Mouse (Mus musculus) intestine, embryonic 15.5 days (tissue): ENCODE results near the gene Ago1. TPM values are rescaled to one million over a fixed set of nuclear protein-coding genes. Genes with fewer than 3 reads are reported as not detected.

Experiments used
- ATAC-seq: fragments of 200-750 bp; cut with Nextera tagmentation; 2 replicates; pipeline ENCODE4 v1.8.0; 2017; ENCODE audit warnings: moderate TSS enrichment, moderate library complexity
- H3K27ac ChIP-seq: fragments of 300-500 bp; sonication (generic); 2 replicates; pipeline ENCODE4 v1.5.1; 2015; ENCODE audit warnings: mild to moderate bottlenecking, inconsistent platforms
- H3K27me3 ChIP-seq: fragments of 300-500 bp; sonication (generic); replicated peaks from 2 replicates; pipeline ENCODE4 v1.6.1; 2015; ENCODE audit warnings: inconsistent platforms
- H3K36me3 ChIP-seq: fragments of 300-500 bp; sonication (generic); 2 replicates; pipeline ENCODE4 v1.6.1; 2015; ENCODE audit warnings: inconsistent platforms
- H3K4me1 ChIP-seq: fragments of 300-500 bp; sonication (generic); replicated peaks from 2 replicates; pipeline ENCODE4 v1.6.1; 2015; ENCODE audit warnings: inconsistent platforms
- H3K4me2 ChIP-seq: fragments of 300-500 bp; sonication (generic); replicated peaks from 2 replicates; pipeline ENCODE4 v1.6.1; 2015; ENCODE audit warnings: mild to moderate bottlenecking, inconsistent platforms
- H3K4me3 ChIP-seq: fragments of 300-500 bp; sonication (generic); replicated peaks from 2 replicates; pipeline ENCODE4 v1.5.1; 2015; ENCODE audit warnings: inconsistent platforms
- H3K9ac ChIP-seq: fragments of 300-500 bp; sonication (generic); 2 replicates; pipeline ENCODE4 v1.6.1; 2015; ENCODE audit warnings: inconsistent platforms
- H3K9me3 ChIP-seq: fragments of 300-500 bp; sonication (generic); 2 replicates; pipeline ENCODE4 v1.6.1; 2016; ENCODE audit warnings: inconsistent platforms
- WGBS: fragments of 180-500 bp; shearing (Covaris S2); methylation state at CpG from one replicate; pipeline ENCODE4 v1.1.7; 2015; 5-methylcytosine and 5-hydroxymethylcytosine counted together
- polyA plus RNA-seq: library from polyadenylated mRNA; unstranded; fragments of >200 nt; fragmentation: Nextera tagmentation; extraction: Ambion mirVana; gene quantifications from 2 replicates; pipeline ENCODE4 v1.2.1, GENCODE M21; 2015

The Ago1 gene
- polyA plus RNA-seq, 1 experiment from 2014 or later: 3.5 TPM

- Histone ChIP-seq H3K4me1 (no peaks in the 10 kb centered on the region), H3K27ac (no peak overlapping the region), H3K4me2 (no peak overlapping the region), H3K4me3 (no peak overlapping the region), H3K36me3 (no peaks in the 10 kb centered on the region), H3K27me3 (no peaks in the 10 kb centered on the region), H3K9me3 (no peaks in the 10 kb centered on the region), H3K9ac (no peak overlapping the region)
- ATAC-seq: no peak
- WGBS: 85% methylated on average over 4 of the region's 4 CpGs
Measured at GRCm38 (mm10) chr4:126493416-126493815, 25.0 kb upstream of the Ago1 start.

- Histone ChIP-seq H3K27ac (no peak overlapping the region), H3K9ac (no peak overlapping the region), H3K4me1 (no peaks in the 10 kb centered on the region), H3K27me3 (no peaks in the 10 kb centered on the region), H3K9me3 (no peaks in the 10 kb centered on the region), H3K36me3 (no peaks in the 10 kb centered on the region), H3K4me3 (no peak overlapping the region), H3K4me2 (no peak overlapping the region)
- ATAC-seq: no peak
- WGBS: 61% methylated on average over 5 of the region's 5 CpGs
Measured at GRCm38 (mm10) chr4:126491977-126492376, 23.6 kb upstream of the Ago1 start.

- H3K36me3 ChIP-seq: no peaks in the 10 kb centered on the region
- 78% methylated on average over 12 of the region's 12 CpGs for WGBS
- no peak overlapping the region for H3K4me3 ChIP-seq
- no peaks in the 10 kb centered on the region for H3K4me1 ChIP-seq
- no peak for ATAC-seq
- H3K27ac ChIP-seq: no peak overlapping the region
- H3K9me3 ChIP-seq: no peaks in the 10 kb centered on the region
- no peak overlapping the region for H3K9ac ChIP-seq
- H3K4me2 ChIP-seq: no peak overlapping the region
- no peaks in the 10 kb centered on the region for H3K27me3 ChIP-seq
Measured at GRCm38 (mm10) chr4:126490726-126491125, 22.3 kb upstream of the Ago1 start.

GRCm38 (mm10) chr4:126489811-126490210 lies 21.4 kb upstream of the Ago1 start:
- Histone ChIP-seq H3K27ac (no peak overlapping the region), H3K36me3 (no peaks in the 10 kb centered on the region), H3K4me2 (no peak overlapping the region), H3K9ac (no peak overlapping the region), H3K9me3 (no peaks in the 10 kb centered on the region), H3K4me1 (no peaks in the 10 kb centered on the region), H3K4me3 (no peak overlapping the region), H3K27me3 (no peaks in the 10 kb centered on the region)
- ATAC-seq: no peak
- WGBS: 80% methylated on average over 5 of the region's 5 CpGs

- Histone ChIP-seq H3K9ac (no peak overlapping the region), H3K4me3 (no peak overlapping the region), H3K27ac (no peak overlapping the region), H3K27me3 (no peaks in the 10 kb centered on the region), H3K36me3 (no peaks in the 10 kb centered on the region), H3K4me2 (no peak overlapping the region), H3K4me1 (no peaks in the 10 kb centered on the region), H3K9me3 (no peaks in the 10 kb centered on the region)
- no peak for ATAC-seq
- WGBS: 76% methylated on average over 1 of the region's 1 CpGs
Measured at GRCm38 (mm10) chr4:126486217-126486616, 17.8 kb upstream of the Ago1 start.

GRCm38 (mm10) chr4:126485065-126485464 lies 16.7 kb upstream of the Ago1 start:
- ATAC-seq: no peak
- 71% methylated on average over 2 of the region's 2 CpGs for WGBS

GRCm38 (mm10) chr4:126483874-126484273 lies 15.5 kb upstream of the Ago1 start:
- ATAC-seq: 0 out of 2 replicates have a peak, but pooled peaks have one; percentile 55
- H3K9me3 ChIP-seq: no peaks in the 10 kb centered on the region
- H3K4me2 ChIP-seq: no peak overlapping the region
- no peak overlapping the region for H3K4me3 ChIP-seq
- H3K9ac ChIP-seq: no peak overlapping the region
- no peaks in the 10 kb centered on the region for H3K36me3 ChIP-seq
- no peak overlapping the region for H3K27ac ChIP-seq
- H3K27me3 ChIP-seq: no peaks in the 10 kb centered on the region
- WGBS: 90% methylated on average over 3 of the region's 3 CpGs
- no peaks in the 10 kb centered on the region for H3K4me1 ChIP-seq

More at GRCm38 (mm10) chr4:126485065-126485464, 16.7 kb upstream of the Ago1 start:
- Histone ChIP-seq H3K9ac (no peak overlapping the region), H3K27me3 (no peaks in the 10 kb centered on the region), H3K36me3 (no peaks in the 10 kb centered on the region), H3K27ac (no peak overlapping the region), H3K9me3 (no peaks in the 10 kb centered on the region), H3K4me3 (no peak overlapping the region), H3K4me2 (no peak overlapping the region), H3K4me1 (no peaks in the 10 kb centered on the region)

GRCm38 (mm10) chr4:126482951-126483350 lies 14.6 kb upstream of the Ago1 start:
- H3K27me3 ChIP-seq: no peaks in the 10 kb centered on the region
- no peaks in the 10 kb centered on the region for H3K4me1 ChIP-seq
- H3K4me3 ChIP-seq: no peak overlapping the region
- no peak overlapping the region for H3K9ac ChIP-seq
- no peak for ATAC-seq
- H3K4me2 ChIP-seq: no peak overlapping the region
- H3K27ac ChIP-seq: no peak overlapping the region
- H3K36me3 ChIP-seq: no peaks in the 10 kb centered on the region
- H3K9me3 ChIP-seq: no peaks in the 10 kb centered on the region
- 75% methylated on average over 12 of the region's 12 CpGs for WGBS

GRCm38 (mm10) chr4:126481461-126481860 lies 13.1 kb upstream of the Ago1 start:
- WGBS: 84% methylated on average over 5 of the region's 5 CpGs
- H3K27me3 ChIP-seq: no peaks in the 10 kb centered on the region

GRCm38 (mm10) chr4:126480288-126480687 lies 11.9 kb upstream of the Ago1 start:
- Histone ChIP-seq H3K4me1 (no peaks in the 10 kb centered on the region), H3K36me3 (no peaks in the 10 kb centered on the region), H3K9ac (no peak overlapping the region), H3K27ac (no peak overlapping the region), H3K9me3 (no peaks in the 10 kb centered on the region), H3K4me3 (no peak overlapping the region), H3K27me3 (no peaks in the 10 kb centered on the region), H3K4me2 (no peak overlapping the region)
- no peak for ATAC-seq
- WGBS: 43% methylated on average over 3 of the region's 3 CpGs

More at GRCm38 (mm10) chr4:126481461-126481860, 13.1 kb upstream of the Ago1 start:
- Histone ChIP-seq H3K4me1 (no peaks in the 10 kb centered on the region), H3K27ac (no peak overlapping the region), H3K4me2 (no peak overlapping the region), H3K36me3 (no peaks in the 10 kb centered on the region), H3K9ac (no peak overlapping the region), H3K9me3 (no peaks in the 10 kb centered on the region), H3K4me3 (no peak overlapping the region)
- no peak for ATAC-seq

- H3K4me1 ChIP-seq: no peaks in the 10 kb centered on the region
- no peaks in the 10 kb centered on the region for H3K27me3 ChIP-seq
- 37% methylated on average over 5 of the region's 5 CpGs for WGBS
- ATAC-seq: no peak
- H3K27ac ChIP-seq: no peak overlapping the region
- no peak overlapping the region for H3K9ac ChIP-seq
- H3K4me3 ChIP-seq: no peak overlapping the region
- no peaks in the 10 kb centered on the region for H3K36me3 ChIP-seq
- no peaks in the 10 kb centered on the region for H3K9me3 ChIP-seq
- H3K4me2 ChIP-seq: no peak overlapping the region
Measured at GRCm38 (mm10) chr4:126473031-126473430, 4.6 kb upstream of the Ago1 start.

GRCm38 (mm10) chr4:126469334-126469733 lies 951 bp upstream of the Ago1 start:
- H3K4me2 ChIP-seq: no peak overlapping the region

GRCm38 (mm10) chr4:126468925-126469324 lies 542 bp upstream of the Ago1 start:
- no peaks in the 10 kb centered on the region for H3K27me3 ChIP-seq
- no peaks in the 10 kb centered on the region for H3K36me3 ChIP-seq
- H3K4me2 ChIP-seq: peak overlapping the region; percentile 76
- WGBS: 5% methylated on average over 8 of the region's 8 CpGs
- no peaks in the 10 kb centered on the region for H3K9me3 ChIP-seq
- H3K4me1 ChIP-seq: peaks cover 27% of the 10 kb centered on the region
- H3K27ac ChIP-seq: 0 out of 2 replicates have a peak overlapping the region, but pooled peaks have one; percentile 1
- H3K9ac ChIP-seq: no peak overlapping the region
- H3K4me3 ChIP-seq: peak overlapping the region; percentile 85
- ATAC-seq: no peak

More at GRCm38 (mm10) chr4:126469334-126469733, 951 bp upstream of the Ago1 start:
- no peak for ATAC-seq
- Histone ChIP-seq H3K36me3 (no peaks in the 10 kb centered on the region), H3K9ac (no peak overlapping the region), H3K27me3 (no peaks in the 10 kb centered on the region), H3K9me3 (no peaks in the 10 kb centered on the region), H3K27ac (no peak overlapping the region), H3K4me3 (no peak overlapping the region), H3K4me1 (peaks cover 27% of the 10 kb centered on the region)
- WGBS: 57% methylated on average over 1 of the region's 1 CpGs
